Mouse (Mus musculus): ENCODE measurements around the gene Fnip1.

Gene Fnip1

GRCm38 (mm10) chr11:54458168-54458567 is 20.2 kb downstream of the Fnip1 start:
- no peak for DNase-seq (ENCODE audit: low spot score in 2 of 2)

DNA sequence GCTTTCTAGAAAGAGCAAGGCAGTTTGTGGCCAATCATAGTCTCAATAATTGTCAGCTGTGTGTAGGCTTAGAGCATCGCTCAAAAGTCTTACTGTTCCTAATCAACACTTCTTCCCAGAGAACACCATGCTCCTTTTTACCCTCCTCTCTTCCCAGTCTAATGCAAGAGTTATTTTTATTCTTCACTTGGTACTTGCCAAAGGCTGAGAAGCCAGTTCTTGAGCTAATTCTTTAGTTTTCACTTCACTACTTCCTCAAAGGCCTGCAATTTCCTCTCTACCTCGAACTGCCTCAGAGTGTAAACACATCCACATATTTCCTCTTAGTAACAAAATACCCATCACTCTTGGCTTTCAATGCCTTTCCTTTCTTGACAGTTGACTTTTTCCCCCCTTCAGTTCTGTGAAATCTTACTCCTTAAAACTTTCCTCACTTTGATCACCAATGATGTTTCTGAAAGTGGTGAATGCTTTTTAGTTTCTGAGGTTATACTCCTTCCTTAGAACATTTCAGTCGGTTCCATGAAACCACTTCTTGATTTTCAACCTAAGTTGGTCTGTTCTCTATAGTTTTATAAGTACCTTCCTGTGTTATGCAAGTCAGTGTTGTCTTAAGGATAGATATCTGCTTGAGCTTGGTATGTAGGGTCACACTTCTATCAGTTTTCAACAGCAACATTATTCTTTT is 26.7 kb downstream of the Fnip1 start:
- no peak for DNase-seq (ENCODE audit: low spot score in 2 of 2)

DNA sequence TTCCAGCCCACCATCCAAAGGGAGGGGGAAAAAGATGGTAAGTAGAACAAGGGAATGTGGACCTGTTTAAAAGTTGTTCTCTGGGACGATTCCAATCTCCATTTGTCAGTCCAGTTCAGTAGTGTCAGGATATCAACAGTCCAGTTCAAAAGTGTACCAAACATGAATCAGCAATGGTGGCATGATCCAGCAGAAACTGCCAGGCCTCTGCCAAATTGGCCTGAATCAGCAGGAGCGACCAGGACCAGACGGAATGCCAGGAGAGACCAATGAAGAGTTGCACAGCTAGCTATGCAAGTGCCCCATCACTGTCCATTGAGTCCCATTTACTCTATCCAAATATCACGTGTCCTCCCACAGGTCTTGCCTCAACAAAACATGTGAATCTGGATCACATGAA is 34.2 kb downstream of the Fnip1 start:
- DNase-seq (ENCODE audit: low spot score in 2 of 2): no peak

DNA sequence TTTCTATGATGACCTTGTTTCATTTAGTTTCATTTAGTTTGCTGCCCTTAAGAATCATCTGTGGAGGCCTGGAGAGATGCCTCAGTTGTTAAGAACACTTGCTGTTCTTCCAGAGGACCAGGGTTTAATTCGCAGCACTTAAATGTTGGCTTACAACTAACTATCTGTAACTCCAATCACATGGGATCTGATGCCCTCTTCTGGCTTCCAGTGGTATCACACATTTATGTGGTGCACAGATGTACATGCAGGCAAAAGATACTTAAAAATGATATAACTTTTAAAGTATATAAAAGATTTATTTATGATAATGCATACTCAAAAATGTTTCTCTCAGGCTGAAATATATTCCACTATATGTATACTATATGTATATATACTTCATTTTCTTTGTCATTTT is 40.4 kb downstream of the Fnip1 start:
- no peak for DNase-seq (ENCODE audit: low spot score in 2 of 2)

GRCm38 (mm10) chr11:54486041-54486440 is 48.0 kb downstream of the Fnip1 start:
- DNase-seq (ENCODE audit: low spot score in 2 of 2): no peak

GRCm38 (mm10) chr11:54491946-54492558 is 54.1 kb downstream of the Fnip1 start:
- no peak for DNase-seq (ENCODE audit: low spot score in 2 of 2)

DNA sequence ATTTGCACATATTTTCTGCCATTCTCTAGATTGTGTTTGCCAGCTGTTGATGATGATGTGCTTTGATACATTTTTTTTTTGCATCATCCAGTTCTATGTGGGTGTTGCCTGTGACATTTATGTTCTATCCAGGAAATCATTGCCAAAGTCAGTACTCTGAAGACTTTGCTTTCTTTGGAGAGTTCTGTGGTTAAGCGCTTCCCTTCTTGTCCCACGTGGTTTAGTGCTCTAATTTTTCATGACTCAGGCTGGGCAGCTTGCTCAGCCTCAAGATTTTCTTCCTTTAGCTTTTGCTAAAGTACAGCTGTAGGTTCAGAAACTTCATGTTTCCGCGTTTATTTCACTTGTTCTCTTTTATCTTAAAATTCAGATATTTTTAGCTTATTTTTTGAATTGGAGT is 54.6 kb downstream of the Fnip1 start:
- DNase-seq (ENCODE audit: low spot score in 2 of 2): no peak

DNA sequence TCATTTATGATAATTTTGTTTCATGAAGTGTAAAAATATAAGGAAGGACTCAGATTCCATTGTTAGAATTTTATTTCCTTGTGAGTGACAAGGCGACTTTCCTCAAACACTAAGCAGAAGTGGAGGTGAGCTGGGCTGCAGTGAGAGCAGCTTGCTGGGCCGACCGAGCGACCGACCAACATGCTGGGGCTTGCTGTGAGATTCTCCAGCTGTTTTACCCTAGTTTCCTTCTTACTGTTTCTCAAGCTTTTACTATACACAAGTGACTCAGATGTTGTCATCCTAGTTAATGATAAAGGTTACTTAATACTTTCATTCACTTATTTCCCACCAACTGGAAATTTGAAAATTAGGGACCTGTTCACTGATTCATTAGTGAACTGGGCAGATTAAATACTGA is 61.8 kb downstream of the Fnip1 start:
- no peak for DNase-seq (ENCODE audit: low spot score in 2 of 2)

DNA sequence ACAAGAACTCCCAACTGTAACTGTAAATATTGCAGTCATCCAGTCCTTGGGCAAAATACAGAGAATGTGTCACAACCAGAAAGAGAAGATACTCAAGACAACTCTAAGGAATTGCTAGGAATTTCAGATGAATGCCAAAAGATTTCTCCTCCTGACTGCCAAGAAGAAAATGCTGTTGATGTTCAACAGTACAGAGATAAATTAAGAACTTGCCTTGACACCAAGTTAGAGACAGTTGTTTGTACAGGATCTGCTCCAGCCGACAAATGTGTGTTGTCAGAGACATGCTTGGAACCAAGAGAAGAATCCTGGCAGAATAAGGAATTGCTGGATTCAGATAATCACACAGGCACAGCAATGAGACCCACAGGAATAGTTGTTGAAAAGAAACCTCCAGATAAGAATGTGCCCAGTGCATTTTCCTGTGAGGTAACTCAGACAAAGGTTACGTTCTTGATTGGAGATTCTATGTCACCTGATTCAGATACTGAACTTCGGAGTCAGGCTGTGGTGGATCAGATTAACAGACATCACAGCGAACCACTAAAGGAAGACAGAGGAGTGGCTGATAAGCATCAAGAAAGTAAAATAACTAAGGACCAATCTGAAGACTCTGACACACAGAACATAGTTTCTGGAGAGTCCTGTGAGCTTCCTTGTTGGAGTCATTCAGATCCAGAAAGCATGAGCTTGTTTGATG is 64.7 kb downstream of the Fnip1 start:
- no peak for DNase-seq (ENCODE audit: low spot score in 2 of 2)

- DNase-seq (ENCODE audit: low spot score in 2 of 2): no peak
These were observed 75.6 kb downstream of the Fnip1 start for GRCm38 (mm10) chr11:54513584-54513983.

- DNase-seq (ENCODE audit: low spot score in 2 of 2): no peak
These were observed 84.0 kb downstream of the Fnip1 start for GRCm38 (mm10) chr11:54521927-54522528.

DNA sequence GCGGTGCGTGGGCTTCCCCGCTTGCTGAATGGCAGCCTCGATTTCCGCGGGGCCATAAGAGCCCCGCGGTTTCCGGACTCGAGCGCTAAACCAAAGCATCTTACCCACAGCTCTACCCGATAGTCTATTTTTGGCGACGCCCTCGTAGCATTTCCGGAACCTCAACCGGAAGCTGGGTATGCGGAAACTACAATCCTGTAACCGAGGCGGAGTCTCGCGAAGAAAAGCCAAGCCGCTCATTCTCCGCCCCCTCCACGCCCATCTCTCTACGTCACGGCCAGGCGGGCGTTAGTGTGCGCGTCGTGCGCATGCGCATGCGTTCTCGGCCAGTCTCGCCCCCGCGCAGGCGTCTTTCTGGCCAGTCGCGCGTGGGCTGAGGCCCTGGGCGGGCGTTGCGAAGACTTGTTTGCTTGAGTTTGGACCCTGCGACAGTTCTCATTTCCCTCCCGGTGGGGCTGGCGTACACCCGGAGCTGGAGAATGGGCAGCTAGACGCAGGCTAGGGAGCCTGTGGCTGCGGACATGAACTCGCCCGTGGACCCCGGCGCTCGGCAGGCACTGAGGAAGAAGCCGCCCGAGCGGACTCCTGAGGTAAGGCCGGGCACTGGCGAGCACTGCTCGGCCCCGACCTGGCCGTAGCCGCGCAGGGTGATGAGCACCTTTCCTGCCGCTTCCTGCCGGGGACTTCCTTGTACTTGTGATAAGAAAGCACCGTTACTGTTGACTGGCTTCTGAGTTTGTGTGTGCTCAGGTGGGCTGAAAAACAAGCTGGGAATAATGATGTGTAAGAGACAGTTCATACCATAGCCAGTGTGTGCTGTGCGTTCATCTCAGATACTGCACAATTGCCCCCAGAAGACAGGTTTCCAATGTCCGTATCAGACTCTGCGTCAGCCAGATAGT is 84.8 kb downstream of the Fnip1 start, which contains the start of gene Rapgef6:
TSS of gene Rapgef6 (plus strand) at position 319 of the 902 bp plus-strand sequence.
- peak; percentile 98 for DNase-seq (ENCODE audit: low spot score in 2 of 2)

GRCm38 (mm10) chr11:54523431-54524001 is 85.5 kb downstream of the Fnip1 start:
- DNase-seq (ENCODE audit: low spot score in 2 of 2): no peak

GRCm38 (mm10) chr11:54528002-54528401 is 90.0 kb downstream of the Fnip1 start:
- no peak for DNase-seq (ENCODE audit: low spot score in 2 of 2)

DNA sequence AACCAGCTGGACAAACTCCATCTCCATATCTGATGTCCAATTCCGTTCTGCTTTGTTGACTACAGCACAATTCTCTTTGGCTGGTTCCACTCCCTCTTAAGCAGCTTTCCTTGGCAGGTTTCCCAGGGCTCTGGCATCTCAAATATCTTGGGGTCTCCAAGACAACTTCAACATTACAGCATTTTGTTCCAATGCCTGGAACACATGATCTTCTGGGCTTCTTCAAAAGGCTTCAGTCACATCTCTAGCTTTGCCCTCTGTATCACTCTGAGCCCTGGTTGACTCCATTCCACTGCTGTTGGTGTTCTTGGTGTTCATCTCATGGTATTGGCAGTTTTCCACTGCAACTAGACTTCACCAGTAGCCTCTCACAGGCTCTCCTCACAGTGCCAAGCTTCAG is 92.4 kb downstream of the Fnip1 start:
- peak in 1 of 2 experiments; percentile 61 for DNase-seq (ENCODE audit: low spot score in 2 of 2)

DNA sequence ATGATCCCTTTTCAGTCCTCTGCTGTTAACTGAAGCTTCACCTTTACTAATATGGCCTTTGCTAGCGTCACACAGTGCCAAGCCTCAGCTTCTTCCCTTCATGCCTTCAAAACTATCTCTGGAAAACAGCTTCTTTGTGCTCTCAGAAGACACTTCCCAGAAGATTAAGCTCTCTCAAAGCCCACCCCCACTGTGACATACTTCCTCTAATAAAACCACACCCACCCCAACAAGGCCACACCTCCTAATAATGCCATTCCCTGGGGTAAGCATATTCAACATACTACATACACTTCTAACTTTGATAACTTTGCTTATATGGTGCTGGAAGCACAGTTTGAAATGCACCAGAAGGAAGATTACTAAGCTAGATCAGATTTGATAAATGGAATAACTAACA is 92.9 kb downstream of the Fnip1 start:
- DNase-seq (ENCODE audit: low spot score in 2 of 2): no peak

DNA sequence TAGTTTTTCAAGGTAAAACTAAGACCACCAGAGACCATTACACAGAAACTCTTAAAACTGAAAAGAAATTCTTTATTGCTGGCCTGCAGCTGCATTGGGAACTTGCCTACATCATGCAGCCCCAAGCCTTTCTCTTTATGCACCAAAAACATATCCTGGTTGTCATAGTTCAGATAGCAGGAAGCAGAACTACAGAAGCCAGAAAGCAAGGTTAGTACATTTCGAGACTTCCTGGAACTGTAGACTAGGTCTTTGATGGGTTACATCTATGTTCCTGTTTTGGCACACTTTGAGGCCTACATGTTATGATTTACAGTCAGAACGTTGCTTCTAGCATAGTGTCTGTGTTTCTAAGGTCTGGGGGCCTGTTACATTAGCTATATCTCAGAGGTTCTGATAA is 95.8 kb downstream of the Fnip1 start:
- DNase-seq (ENCODE audit: low spot score in 2 of 2): no peak

- peak; percentile 47 to 80 for DNase-seq (ENCODE audit: low spot score in 2 of 2)
These were observed 96.9 kb downstream of the Fnip1 start for GRCm38 (mm10) chr11:54534871-54535270.

DNA sequence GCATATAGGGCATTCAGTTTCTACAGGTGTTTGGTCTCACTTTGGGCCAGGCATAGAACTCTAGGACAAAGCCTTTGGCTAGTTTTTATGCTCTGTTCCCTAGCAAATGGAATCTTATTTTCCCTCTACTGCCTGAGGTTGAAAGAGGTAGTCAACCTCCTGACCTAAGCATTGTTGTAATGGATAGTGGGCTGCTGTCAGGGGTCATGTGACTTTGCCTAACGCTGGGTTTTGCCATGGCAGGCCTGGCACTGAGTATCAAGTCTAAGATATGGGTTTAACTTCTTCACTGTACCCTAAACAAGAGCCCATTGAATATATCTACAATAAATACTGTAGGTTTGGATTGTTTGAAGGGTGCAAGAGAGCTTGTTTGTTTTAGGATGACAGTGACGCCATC is 101.0 kb downstream of the Fnip1 start:
- DNase-seq (ENCODE audit: low spot score in 2 of 2): no peak

GRCm38 (mm10) chr11:54539486-54539885 is 101.5 kb downstream of the Fnip1 start:
- DNase-seq (ENCODE audit: low spot score in 2 of 2): no peak

GRCm38 (mm10) chr11:54540328-54540727 is 102.3 kb downstream of the Fnip1 start:
- no peak for DNase-seq (ENCODE audit: low spot score in 2 of 2)
